Mouse (Mus musculus): ENCODE data around the gene Caly. TPM values are rescaled to one million over a fixed set of nuclear protein-coding genes. Genes with fewer than 3 reads are reported as not detected.
A peak's percentile ranks its signal among the peaks of the same experiment; 100 is the strongest.

Caly gene
- polyA plus RNA-seq, 1 experiment = not detected

DNA sequence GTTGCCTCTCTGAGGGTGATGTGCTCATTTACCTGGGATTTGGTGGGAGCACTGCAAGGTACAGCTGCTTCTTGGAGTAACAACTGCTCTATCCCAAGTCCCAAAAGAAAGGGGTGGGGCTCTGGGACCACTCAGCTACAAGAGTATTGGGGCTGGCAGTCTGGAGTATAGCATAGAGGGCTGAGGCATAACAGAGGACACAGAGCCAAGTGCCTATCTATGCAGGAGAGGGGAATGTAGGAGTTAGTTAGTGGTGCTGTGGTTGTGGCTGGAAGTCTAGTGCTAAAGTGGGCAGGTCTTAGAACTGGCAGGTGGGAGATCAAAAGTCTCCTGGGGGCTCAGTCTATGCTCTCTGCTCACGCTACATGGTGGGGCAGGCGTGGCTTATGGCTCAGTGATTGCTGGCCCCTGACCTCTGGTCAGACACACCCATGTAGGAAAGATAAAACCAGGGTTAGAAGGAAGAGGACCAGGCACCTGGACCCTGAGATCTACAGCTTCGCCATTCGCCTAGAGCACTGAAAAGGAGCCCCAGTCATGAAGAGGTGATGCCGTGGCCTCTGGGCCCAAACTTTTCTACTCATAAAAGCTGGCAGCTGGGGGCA, 10.7 kb upstream of the Caly start, which contains the start of gene Prap1:
TSS of gene Prap1 (plus strand) at position 472 of the 605 bp plus-strand sequence.
- DNase-seq (ENCODE audit: low read depth in 1 of 2, low spot score in 2 of 2) = no peak

DNA sequence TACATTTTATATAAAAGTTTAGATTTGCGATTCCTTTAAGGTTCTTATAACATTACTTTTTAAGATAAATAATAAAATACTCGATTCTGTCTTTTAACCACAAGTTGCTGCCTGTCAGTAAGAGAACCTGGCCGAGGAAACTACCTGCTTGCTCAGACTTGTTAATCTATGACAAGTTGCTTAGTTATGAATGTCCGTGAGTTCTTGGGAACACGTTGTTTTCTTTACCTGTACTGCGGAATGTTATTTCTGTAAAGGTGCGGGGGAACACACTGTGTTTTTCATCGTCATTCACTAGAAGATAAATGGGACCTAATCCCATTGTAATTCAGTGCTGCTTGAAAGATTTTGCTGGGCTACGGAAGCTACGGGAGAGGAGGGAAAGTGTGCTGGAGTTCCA, 8.3 kb upstream of the Caly start:
- TF ChIP-seq POLR2A (IDR thresholded peaks at IDR 0.05; ENCODE audit: low read depth, low read length) (no peak), CTCF (IDR thresholded peaks at IDR 0.05; ENCODE audit: extremely low read depth, insufficient read depth, insufficient read length, insufficient replicate concordance) (no peak)
- DNase-seq (ENCODE audit: low read depth in 1 of 2, low spot score in 2 of 2) = no peak
- WGBS = 88% methylated on average over 10 of the region's 10 CpGs
- Histone ChIP-seq H3K27me3 (ENCODE audit: control insufficient read depth, insufficient read depth, low read length) (no peaks in the 10 kb centered on the region), H3K4me1 (ENCODE audit: control insufficient read depth, insufficient read depth, insufficient read length) (no peaks in the 10 kb centered on the region), H3K4me3 (ENCODE audit: extremely low read depth, insufficient read depth, insufficient read length) (no peak overlapping the region), H3K27ac (ENCODE audit: insufficient read depth, low read length) (no peak overlapping the region), H3K36me3 (ENCODE audit: control insufficient read depth, insufficient read depth, low read length) (no peaks in the 10 kb centered on the region)

More for the DNA sequence above, 10.7 kb upstream of the Caly start, which contains the start of gene Prap1:
- H3K36me3 ChIP-seq (ENCODE audit: control insufficient read depth, insufficient read depth, low read length) = no peaks in the 10 kb centered on the region
- no peak within 1 kb of the TSS for H3K4me3 ChIP-seq (ENCODE audit: extremely low read depth, insufficient read depth, insufficient read length)
- TF ChIP-seq POLR2A (IDR thresholded peaks at IDR 0.05; ENCODE audit: low read depth, low read length) (no peak), CTCF (IDR thresholded peaks at IDR 0.05; ENCODE audit: extremely low read depth, insufficient read depth, insufficient read length, insufficient replicate concordance) (no peak)
- H3K27me3 ChIP-seq (ENCODE audit: control insufficient read depth, insufficient read depth, low read length) = no peaks in the 10 kb centered on the region
- H3K27ac ChIP-seq (ENCODE audit: insufficient read depth, low read length) = no peak within 1 kb of the TSS
- H3K4me1 ChIP-seq (ENCODE audit: control insufficient read depth, insufficient read depth, insufficient read length) = no peaks in the 10 kb centered on the region
- 80% methylated on average over 5 of the region's 5 CpGs for WGBS

GRCm38 (mm10) chr7:140081408-140082241, 723 bp downstream of the Caly start:
- H3K27me3 ChIP-seq (ENCODE audit: control insufficient read depth, insufficient read depth, low read length) = peaks cover 5% of the 10 kb centered on the region; the same call in 1 of the 2 replicates
- no peaks in the 10 kb centered on the region for H3K36me3 ChIP-seq (ENCODE audit: control insufficient read depth, insufficient read depth, low read length)
- 27% methylated on average over 20 of the region's 20 CpGs for WGBS
- DNase-seq (ENCODE audit: low read depth in 1 of 2, low spot score in 2 of 2) = no peak
- no peaks in the 10 kb centered on the region for H3K4me1 ChIP-seq (ENCODE audit: control insufficient read depth, insufficient read depth, insufficient read length)
- no peak overlapping the region for H3K27ac ChIP-seq (ENCODE audit: insufficient read depth, low read length)
- H3K4me3 ChIP-seq (ENCODE audit: extremely low read depth, insufficient read depth, insufficient read length) = no peak overlapping the region
- TF ChIP-seq CTCF (IDR thresholded peaks at IDR 0.05; ENCODE audit: extremely low read depth, insufficient read depth, insufficient read length, insufficient replicate concordance) (no peak), POLR2A (IDR thresholded peaks at IDR 0.05; ENCODE audit: low read depth, low read length) (no peak)

GRCm38 (mm10) chr7:140080503-140081156, 1.7 kb downstream of the Caly start:
- H3K4me3 ChIP-seq (ENCODE audit: extremely low read depth, insufficient read depth, insufficient read length) = no peak overlapping the region
- H3K27ac ChIP-seq (ENCODE audit: insufficient read depth, low read length) = no peak overlapping the region
- H3K4me1 ChIP-seq (ENCODE audit: control insufficient read depth, insufficient read depth, insufficient read length) = no peaks in the 10 kb centered on the region
- 8% methylated on average over 24 of the region's 24 CpGs for WGBS
- H3K36me3 ChIP-seq (ENCODE audit: control insufficient read depth, insufficient read depth, low read length) = no peaks in the 10 kb centered on the region
- TF ChIP-seq POLR2A (IDR thresholded peaks at IDR 0.05; ENCODE audit: low read depth, low read length) (no peak), CTCF (IDR thresholded peaks at IDR 0.05; ENCODE audit: extremely low read depth, insufficient read depth, insufficient read length, insufficient replicate concordance) (no peak)
- DNase-seq (ENCODE audit: low read depth in 1 of 2, low spot score in 2 of 2) = no peak
- H3K27me3 ChIP-seq (ENCODE audit: control insufficient read depth, insufficient read depth, low read length) = peaks cover 5% of the 10 kb centered on the region; the same call in 1 of the 2 replicates

DNA sequence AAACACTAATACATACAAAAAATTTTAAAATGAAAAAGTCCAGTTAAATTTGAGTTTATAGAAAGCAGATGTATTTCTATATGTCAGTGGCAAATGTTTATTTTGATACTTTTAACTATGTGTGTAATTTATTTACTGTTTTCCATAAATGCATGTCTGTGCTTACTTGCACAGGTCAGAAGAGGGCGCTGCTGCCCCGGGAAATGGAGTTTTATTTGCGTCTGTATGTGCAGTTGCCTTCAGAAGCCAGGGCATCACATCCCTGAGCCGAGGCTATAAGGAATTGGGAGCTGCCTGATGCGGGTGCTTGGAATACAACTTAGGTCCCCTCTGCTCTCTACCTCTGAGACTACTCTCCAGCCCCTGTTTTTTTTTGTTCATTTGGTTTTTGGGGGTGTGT, 3.6 kb downstream of the Caly start:
- peak; percentile 18 to 46 for DNase-seq (ENCODE audit: low read depth in 1 of 2, low spot score in 2 of 2)
- no peak overlapping the region for H3K27ac ChIP-seq (ENCODE audit: insufficient read depth, low read length)
- H3K4me3 ChIP-seq (ENCODE audit: extremely low read depth, insufficient read depth, insufficient read length) = no peak overlapping the region
- no peaks in the 10 kb centered on the region for H3K4me1 ChIP-seq (ENCODE audit: control insufficient read depth, insufficient read depth, insufficient read length)
- TF ChIP-seq POLR2A (IDR thresholded peaks at IDR 0.05; ENCODE audit: low read depth, low read length) = no peak
- TF ChIP-seq CTCF (IDR thresholded peaks at IDR 0.05; ENCODE audit: extremely low read depth, insufficient read depth, insufficient read length, insufficient replicate concordance) = peak; percentile 63; the same call in 1 of the 2 replicates
- peaks cover 5% of the 10 kb centered on the region; the same call in 1 of the 2 replicates for H3K27me3 ChIP-seq (ENCODE audit: control insufficient read depth, insufficient read depth, low read length)
- H3K36me3 ChIP-seq (ENCODE audit: control insufficient read depth, insufficient read depth, low read length) = no peaks in the 10 kb centered on the region
- 6% methylated on average over 5 of the region's 5 CpGs for whole genome bisulfite sequencing

DNA sequence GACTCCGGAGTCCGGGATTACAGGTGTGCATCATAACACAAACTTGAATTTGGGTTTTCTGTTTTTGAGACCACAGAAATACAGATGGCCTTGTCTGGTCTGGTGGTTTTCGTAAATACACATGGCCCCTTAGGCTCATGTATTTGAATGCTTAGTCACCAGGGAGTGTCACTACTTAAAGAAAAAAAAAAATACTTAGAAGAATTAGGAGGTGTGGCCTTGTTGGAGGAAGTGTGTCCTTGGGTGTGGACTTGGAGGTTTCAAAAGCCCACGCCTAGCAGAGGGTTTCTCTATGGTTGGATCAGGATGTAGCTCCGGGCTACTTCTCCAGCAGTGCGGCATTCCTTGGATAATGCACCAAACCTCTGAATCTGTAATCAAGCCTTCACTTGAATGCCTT, 4.7 kb downstream of the Caly start:
- no peaks in the 10 kb centered on the region for H3K36me3 ChIP-seq (ENCODE audit: control insufficient read depth, insufficient read depth, low read length)
- H3K27ac ChIP-seq (ENCODE audit: insufficient read depth, low read length) = no peak overlapping the region
- TF ChIP-seq POLR2A (IDR thresholded peaks at IDR 0.05; ENCODE audit: low read depth, low read length) = no peak
- TF ChIP-seq CTCF (IDR thresholded peaks at IDR 0.05; ENCODE audit: extremely low read depth, insufficient read depth, insufficient read length, insufficient replicate concordance) = no peak
- WGBS = 57% methylated on average over 6 of the region's 6 CpGs
- DNase-seq (ENCODE audit: low read depth in 1 of 2, low spot score in 2 of 2) = no peak
- peaks cover 5% of the 10 kb centered on the region; the same call in 1 of the 2 replicates for H3K27me3 ChIP-seq (ENCODE audit: control insufficient read depth, insufficient read depth, low read length)
- no peaks in the 10 kb centered on the region for H3K4me1 ChIP-seq (ENCODE audit: control insufficient read depth, insufficient read depth, insufficient read length)
- no peak overlapping the region for H3K4me3 ChIP-seq (ENCODE audit: extremely low read depth, insufficient read depth, insufficient read length)

All from spleen, adult 2 months (tissue).